Mouse (Mus musculus): ENCODE data around the gene Trim72. TPM values are rescaled to one million over a fixed set of nuclear protein-coding genes. Genes with fewer than 3 reads are reported as not detected.

Trim72 gene
- polyA plus RNA-seq, 1 experiment from 2014 or later = 0.40 TPM

GRCm38 (mm10) chr7:128059091-128059490 is 55.3 kb downstream of the Trim72 start:
- 77% methylated on average over 4 of the region's 4 CpGs for WGBS
- H3K4me2 ChIP-seq = no peak overlapping the region
- H3K4me3 ChIP-seq (replicated peaks) = no peak overlapping the region

More at GRCm38 (mm10) chr7:128059091-128059490, 55.3 kb downstream of the Trim72 start:
- no peaks in the 10 kb centered on the region for H3K27me3 ChIP-seq (replicated peaks)
- no peaks in the 10 kb centered on the region for H3K9me3 ChIP-seq (replicated peaks)
- H3K36me3 ChIP-seq = no peaks in the 10 kb centered on the region
- H3K9ac ChIP-seq (replicated peaks) = no peak overlapping the region
- no peaks in the 10 kb centered on the region for H3K4me1 ChIP-seq
- no peak overlapping the region for H3K27ac ChIP-seq (replicated peaks)
- ATAC-seq (ENCODE audit: low FRiP score) = no peak

Other genes starting within 250 kb of the Trim72 start
- 8.6 and 13.5 TPM in 2 replicates for gene Orai3, start 234.1 kb upstream of the Trim72 start, polyA plus RNA-seq (2015; fragmentation: Nextera tagmentation; extraction: Ambion mirVana)
- 17.8 and 19.5 TPM in 2 replicates for gene Setd1a, start 227.3 kb upstream of the Trim72 start, polyA plus RNA-seq (2015; fragmentation: Nextera tagmentation; extraction: Ambion mirVana)
- gene Gm49388, start 218.3 kb upstream of the Trim72 start, polyA plus RNA-seq (2015; fragmentation: Nextera tagmentation; extraction: Ambion mirVana) = not detected in 2 replicates
- gene Hsd3b7, start 203.3 kb upstream of the Trim72 start, polyA plus RNA-seq (2015; fragmentation: Nextera tagmentation; extraction: Ambion mirVana) = 9.8 and 11.6 TPM in 2 replicates
- gene Stx4a, start 179.7 kb upstream of the Trim72 start, polyA plus RNA-seq (2015; fragmentation: Nextera tagmentation; extraction: Ambion mirVana) = 20.2 and 25.4 TPM in 2 replicates
- 66.0 and 70.8 TPM in 2 replicates for gene Stx1b, start 179.4 kb upstream of the Trim72 start, polyA plus RNA-seq (2015; fragmentation: Nextera tagmentation; extraction: Ambion mirVana)
- 7.0 and 8.6 TPM in 2 replicates for gene Zfp646, start 127.7 kb upstream of the Trim72 start, polyA plus RNA-seq (2015; fragmentation: Nextera tagmentation; extraction: Ambion mirVana)
- gene Zfp668, start 127.1 kb upstream of the Trim72 start, polyA plus RNA-seq (2015; fragmentation: Nextera tagmentation; extraction: Ambion mirVana) = 28.9 and 30.4 TPM in 2 replicates
- gene Prss53, start 113.0 kb upstream of the Trim72 start, polyA plus RNA-seq (2015; fragmentation: Nextera tagmentation; extraction: Ambion mirVana) = 1.1 and 1.2 TPM in 2 replicates
- not detected in 2 replicates for gene Gm21974, start 108.5 kb upstream of the Trim72 start, polyA plus RNA-seq (2015; fragmentation: Nextera tagmentation; extraction: Ambion mirVana)
- gene Vkorc1, start 108.3 kb upstream of the Trim72 start, polyA plus RNA-seq (2015; fragmentation: Nextera tagmentation; extraction: Ambion mirVana) = 86.2 and 96.0 TPM in 2 replicates
- gene Bckdk, start 99.9 kb upstream of the Trim72 start, polyA plus RNA-seq (2015; fragmentation: Nextera tagmentation; extraction: Ambion mirVana) = 58.2 and 66.7 TPM in 2 replicates
- 41.3 and 46.1 TPM in 2 replicates for gene Kat8, start 91.4 kb upstream of the Trim72 start, polyA plus RNA-seq (2015; fragmentation: Nextera tagmentation; extraction: Ambion mirVana)
- 0.40 and 5.1 TPM in 2 replicates for gene Prss8, start 73.8 kb upstream of the Trim72 start, polyA plus RNA-seq (2015; fragmentation: Nextera tagmentation; extraction: Ambion mirVana)
- 13.9 and 16.2 TPM in 2 replicates for gene Prss36, start 57.2 kb upstream of the Trim72 start, polyA plus RNA-seq (2015; fragmentation: Nextera tagmentation; extraction: Ambion mirVana)
- 357 and 362 TPM in 2 replicates for gene Fus, start 36.5 kb upstream of the Trim72 start, polyA plus RNA-seq (2015; fragmentation: Nextera tagmentation; extraction: Ambion mirVana)
- 8.0 and 46.9 TPM in 2 replicates for gene Pycard, start 10.1 kb upstream of the Trim72 start, polyA plus RNA-seq (2015; fragmentation: Nextera tagmentation; extraction: Ambion mirVana)
- 1.2 and 1.7 TPM in 2 replicates for gene Itgam, start 58.7 kb downstream of the Trim72 start, polyA plus RNA-seq (2015; fragmentation: Nextera tagmentation; extraction: Ambion mirVana)
- not detected in 2 replicates for gene Gm49368, start 58.7 kb downstream of the Trim72 start, polyA plus RNA-seq (2015; fragmentation: Nextera tagmentation; extraction: Ambion mirVana)
- gene Itgax, start 125.6 kb downstream of the Trim72 start, polyA plus RNA-seq (2015; fragmentation: Nextera tagmentation; extraction: Ambion mirVana) = 0.08 and 0.19 TPM in 2 replicates
- 0.04 and 0.23 TPM in 2 replicates for gene Itgad, start 150.4 kb downstream of the Trim72 start, polyA plus RNA-seq (2015; fragmentation: Nextera tagmentation; extraction: Ambion mirVana)
- gene Cox6a2, start 202.4 kb downstream of the Trim72 start, polyA plus RNA-seq (2015; fragmentation: Nextera tagmentation; extraction: Ambion mirVana) = 4.3 and 8.2 TPM in 2 replicates
- 13.8 and 14.0 TPM in 2 replicates for gene Armc5, start 233.4 kb downstream of the Trim72 start, polyA plus RNA-seq (2015; fragmentation: Nextera tagmentation; extraction: Ambion mirVana)
- gene 9130023H24Rik, start 234.1 kb downstream of the Trim72 start, polyA plus RNA-seq (2015; fragmentation: Nextera tagmentation; extraction: Ambion mirVana) = 6.4 and 6.6 TPM in 2 replicates
- gene Tgfb1i1, start 242.9 kb downstream of the Trim72 start, polyA plus RNA-seq (2015; fragmentation: Nextera tagmentation; extraction: Ambion mirVana) = 28.4 and 50.2 TPM in 2 replicates